Mouse (Mus musculus): Measurements from ENCODE around the gene Fam83e.

DNA sequence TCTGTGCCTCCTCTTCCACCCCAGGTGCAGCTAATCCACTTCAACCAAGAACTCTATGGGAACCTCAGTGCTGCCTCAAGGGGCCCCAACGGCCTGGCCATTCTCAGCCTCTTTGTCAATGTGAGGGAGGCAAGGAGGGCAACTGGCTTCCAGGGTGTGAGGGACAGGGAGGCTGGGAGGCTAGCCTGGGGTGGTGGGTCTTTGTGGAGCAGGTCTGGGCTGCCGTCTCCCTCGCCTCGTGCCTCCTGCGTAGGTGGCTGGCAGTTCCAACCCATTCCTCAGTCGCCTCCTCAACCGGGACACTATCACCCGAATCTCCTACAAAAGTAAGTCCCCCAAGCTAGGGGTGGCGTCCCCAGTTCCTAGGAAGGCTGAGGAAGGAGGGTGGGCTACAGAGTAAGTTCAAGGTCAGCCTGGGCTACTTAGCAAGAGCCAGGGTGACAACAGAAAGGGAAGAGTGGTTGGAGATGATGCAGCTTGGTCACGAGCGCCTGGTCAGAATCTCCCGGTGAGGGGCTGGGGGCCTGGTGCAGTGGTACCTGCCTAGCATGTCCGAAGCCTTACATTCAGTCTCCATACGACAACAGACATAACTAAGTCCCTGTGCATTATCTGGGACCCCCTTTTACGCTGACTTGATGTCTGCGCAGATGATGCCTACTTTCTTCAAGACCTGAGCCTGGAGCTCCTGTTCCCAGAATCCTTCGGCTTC lies 18.0 kb upstream of the Fam83e start:
- TF ChIP-seq POLR2A (IDR thresholded peaks at IDR 0.05; ENCODE audit: low read depth, low read length): no peak
- TF ChIP-seq CTCF (IDR thresholded peaks at IDR 0.05; ENCODE audit: borderline replicate concordance, insufficient read depth, low read length): no peak
